Mouse (Mus musculus) gastrocnemius, adult 2 months (tissue): Measurements from ENCODE around the gene Il11. TPM values are rescaled to one million over a fixed set of nuclear protein-coding genes. Genes with fewer than 3 reads are reported as not detected.
"Not testable (repeated sequence)": the region's sequence is repeated elsewhere in the genome, so short reads cannot be mapped to it uniquely, and the experiment has no call there.

Experiments used
- DNase-seq: peaks from one replicate; pipeline ENCODE4 v3.0.0; 2022
- H3K27ac ChIP-seq: fragments of 200-600 bp; 2 replicates; pipeline ENCODE4 v1.8.1; 2022; ENCODE audit warnings: mild to moderate bottlenecking
- H3K4me3 ChIP-seq: fragments of 200-600 bp; 2 replicates; pipeline ENCODE4 v1.8.1; 2022; ENCODE audit warnings: mild to moderate bottlenecking, moderate library complexity
- CTCF ChIP-seq: fragments of 200-600 bp; IDR thresholded peaks from 2 replicates; pipeline ENCODE4 v1.8.1; 2022; ENCODE audit warnings: antibody characterized with exemption, mild to moderate bottlenecking, moderate library complexity
- intact Hi-C: fragments of 180-260 bp; cut with DNase I; formaldehyde crosslinking; loops from one replicate; pipeline ENCODE4 v1.15.1; 2025
- long read RNA-seq, 2 experiments: library from polyadenylated mRNA; stranded (forward); transcript quantifications; one replicate each; pipeline ENCODE4 v2.0.0; 2021
- total RNA-seq, 2 experiments: library from RNA; stranded (reverse); gene quantifications; 2 replicates each; pipeline ENCODE4 v1.2.3; 2021

Il11 gene
- total RNA-seq: not detected
- long read RNA-seq, experiment 1: 0 reads
- long read RNA-seq, experiment 2: 0 reads

- intact Hi-C loops: no loop called here
- H3K4me3 ChIP-seq: no peak within 1 kb of the TSS
- no peak within 1 kb of the TSS for H3K27ac ChIP-seq
- DNase-seq: no peak
- no peak for TF ChIP-seq CTCF
Measured at GRCm38 (mm10) chr7:4782759-4783158, at the start of gene Il11, which contains the start of gene Tmem190. Il11 (minus strand) TSS chr7:4782859. Tmem190 (plus strand) TSS chr7:4782937.

GRCm38 (mm10) chr7:4830476-4830875 lies 47.8 kb upstream of the Il11 start:
- no peak overlapping the region for H3K4me3 ChIP-seq
- intact Hi-C loops: no loop called here
- no peak for TF ChIP-seq CTCF
- no peak overlapping the region for H3K27ac ChIP-seq
- DNase-seq: no peak

GRCm38 (mm10) chr7:4825365-4825764 lies 42.7 kb upstream of the Il11 start:
- no peak overlapping the region for H3K27ac ChIP-seq
- DNase-seq: no peak
- intact Hi-C loops: no loop called here

GRCm38 (mm10) chr7:4822162-4822907 lies 39.7 kb upstream of the Il11 start:
- TF ChIP-seq CTCF: no peak
- intact Hi-C loops: no loop called here
- no peak for DNase-seq
- Histone ChIP-seq H3K4me3 (no peak overlapping the region), H3K27ac (no peak overlapping the region)

More at GRCm38 (mm10) chr7:4825365-4825764, 42.7 kb upstream of the Il11 start:
- no peak for TF ChIP-seq CTCF
- no peak overlapping the region for H3K4me3 ChIP-seq

GRCm38 (mm10) chr7:4821690-4822089 lies 39.0 kb upstream of the Il11 start:
- H3K4me3 ChIP-seq: no peak overlapping the region
- no peak for DNase-seq
- intact Hi-C loops: no loop called here
- no peak for TF ChIP-seq CTCF
- H3K27ac ChIP-seq: no peak overlapping the region

- H3K4me3 ChIP-seq, H3K27ac ChIP-seq, DNase-seq, intact Hi-C loops: not testable (repeated sequence)
Measured at GRCm38 (mm10) chr7:4820925-4821324, 38.3 kb upstream of the Il11 start.

- intact Hi-C loops: no loop called here
- no peak for DNase-seq
- Histone ChIP-seq H3K4me3 (no peak overlapping the region), H3K27ac (no peak overlapping the region)
- TF ChIP-seq CTCF: no peak
Measured at GRCm38 (mm10) chr7:4816559-4816958, 33.9 kb upstream of the Il11 start.

GRCm38 (mm10) chr7:4813105-4813791 lies 30.6 kb upstream of the Il11 start:
- peak overlapping the region; percentile 100 for H3K27ac ChIP-seq
- intact Hi-C loops: loop anchor here (2.0 to 5.0 kb wide), 3 partner anchors 20 to 129 kb away; partner anchors contain the start of genes Rpl28 and Zfp628
- H3K4me3 ChIP-seq: peak overlapping the region; percentile 98
- DNase-seq: no peak
- TF ChIP-seq CTCF: no peak

- DNase-seq: peak; percentile 99
- peak within 1 kb of the TSS; percentile 98 for H3K4me3 ChIP-seq
- intact Hi-C loops: loop anchor here (2.0 to 5.0 kb wide), 3 partner anchors 20 to 130 kb away; partner anchors contain the start of genes Rpl28 and Zfp628
- no peak for TF ChIP-seq CTCF
- peak within 1 kb of the TSS; percentile 100 for H3K27ac ChIP-seq
Measured at GRCm38 (mm10) chr7:4812303-4813104, 29.8 kb upstream of the Il11 start, which contains the start of gene Ube2s. Ube2s (minus strand) TSS chr7:4812590.

- TF ChIP-seq CTCF: no peak
- Histone ChIP-seq H3K4me3 (peak overlapping the region; percentile 98), H3K27ac (peak overlapping the region; percentile 100)
- intact Hi-C loops: loop anchor here (2.0 to 5.0 kb wide), 3 partner anchors 19 to 130 kb away; partner anchors contain the start of genes Rpl28 and Zfp628
- peak; percentile 62 for DNase-seq
Measured at GRCm38 (mm10) chr7:4811842-4812302, 29.2 kb upstream of the Il11 start.

- intact Hi-C loops: loop anchor here (5.0 kb wide), 2 partner anchors 106 to 131 kb away; partner anchors contain the start of gene Zfp628
- not testable (repeated sequence) for DNase-seq
- peak overlapping the region; percentile 100 for H3K27ac ChIP-seq
- peak overlapping the region; percentile 98 for H3K4me3 ChIP-seq
Measured at GRCm38 (mm10) chr7:4811131-4811530, 28.5 kb upstream of the Il11 start.

- Histone ChIP-seq H3K4me3 (no peak overlapping the region), H3K27ac (no peak overlapping the region)
- peak; percentile 65 for TF ChIP-seq CTCF
- intact Hi-C loops: loop anchor here (2.0 kb wide), 1 partner anchor 250 kb away; no protein-coding TSS in a partner anchor
- DNase-seq: no peak
Measured at GRCm38 (mm10) chr7:4806716-4807115, 24.1 kb upstream of the Il11 start.
